Mouse (Mus musculus) adrenal gland, adult 18-20 months (tissue): Measurements from ENCODE around the gene Hpf1. TPM values are rescaled to one million over a fixed set of nuclear protein-coding genes. Genes with fewer than 3 reads are reported as not detected.

Source experiments
- DNase-seq, 2 experiments: peaks; one replicate each; pipeline ENCODE4 v3.0.0; 2021 to 2022; ENCODE audit warnings: low spot score in 2 of 2
- long read RNA-seq, 2 experiments: library from polyadenylated mRNA; stranded (forward); transcript quantifications; one replicate each; pipeline ENCODE4 v2.0.0; 2021
- total RNA-seq, 2 experiments: library from RNA; stranded (reverse); gene quantifications; 1 replicate in 1 of 2; 2 replicates in 1 of 2; pipeline ENCODE4 v1.2.3; 2021

The Hpf1 gene
- total RNA-seq, result 10 to 100 TPM; 18.7 to 23.6 TPM
- long read RNA-seq, experiment 1, transcript Hpf1-201 (8 exons, 1,191 nt), result major isoform, 8 of 10 reads
- long read RNA-seq, experiment 1, partial matches to known transcripts, result 0 of 10 reads
- long read RNA-seq, experiment 1, other reads (novel, unspliced or antisense), result 1 of 10 reads
- long read RNA-seq, experiment 2, transcript Hpf1-201 (8 exons, 1,191 nt), result major isoform, 25 of 33 reads
- long read RNA-seq, experiment 2, partial matches to known transcripts, result 2 of 33 reads
- long read RNA-seq, experiment 2, other reads (novel, unspliced or antisense), result 0 of 33 reads

DNA sequence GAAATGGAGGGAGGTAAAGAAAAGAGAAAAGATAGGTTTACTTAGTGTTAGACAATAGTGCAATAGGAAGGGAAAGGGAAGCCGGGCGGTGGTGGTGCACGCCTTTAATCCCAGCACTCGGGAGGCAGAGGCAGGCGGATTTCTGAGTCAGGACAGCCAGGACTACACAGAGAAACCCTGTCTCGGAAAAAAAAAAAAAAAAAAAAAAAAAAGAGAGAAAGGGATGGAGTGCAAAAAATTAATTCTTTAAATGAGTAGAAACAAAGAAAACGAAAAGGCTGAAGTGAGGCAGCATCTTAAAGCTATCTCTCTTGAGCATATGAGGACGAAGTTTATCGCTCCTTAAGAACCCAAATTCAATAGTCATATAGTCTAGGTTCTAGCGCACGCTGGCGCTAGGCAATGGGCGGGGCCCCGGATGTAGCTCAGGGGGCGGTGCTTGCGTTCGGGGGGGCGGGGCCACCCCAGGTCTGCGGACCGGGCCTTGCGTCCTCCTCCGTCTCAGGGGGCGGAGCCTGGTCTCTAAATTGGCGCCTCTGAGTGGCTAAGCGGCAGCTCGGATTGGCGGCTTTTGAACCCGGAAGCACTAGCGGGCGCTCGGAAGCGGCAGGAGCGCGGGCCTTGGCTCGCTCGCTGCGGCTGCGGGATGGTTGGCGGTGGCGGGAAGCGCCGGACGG is at the start of gene Hpf1:
TSS of gene Hpf1 (plus strand) at position 576 of the 677 bp plus-strand sequence.
- DNase-seq, result peak; percentile 84 to 88

DNA sequence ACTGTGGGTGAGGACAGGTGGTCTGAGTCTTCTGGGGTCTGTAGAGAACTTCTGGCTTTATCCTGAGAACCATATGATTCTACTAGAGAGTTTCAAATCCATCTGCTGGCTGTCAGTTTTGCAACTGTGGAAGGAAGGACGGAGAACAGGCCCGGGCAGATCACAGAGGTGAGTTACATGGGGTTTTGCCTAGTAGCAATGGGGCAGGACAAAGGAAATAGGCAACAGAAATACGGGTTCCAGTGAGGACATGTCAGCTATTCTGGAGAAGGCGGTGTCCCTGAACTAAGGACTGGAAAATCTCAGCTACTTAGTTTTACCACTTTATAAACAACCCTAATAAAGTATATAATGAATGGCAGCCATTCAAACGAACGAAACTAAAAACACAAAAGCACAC is 47.8 kb upstream of the Hpf1 start:
- DNase-seq, result no peak

DNA sequence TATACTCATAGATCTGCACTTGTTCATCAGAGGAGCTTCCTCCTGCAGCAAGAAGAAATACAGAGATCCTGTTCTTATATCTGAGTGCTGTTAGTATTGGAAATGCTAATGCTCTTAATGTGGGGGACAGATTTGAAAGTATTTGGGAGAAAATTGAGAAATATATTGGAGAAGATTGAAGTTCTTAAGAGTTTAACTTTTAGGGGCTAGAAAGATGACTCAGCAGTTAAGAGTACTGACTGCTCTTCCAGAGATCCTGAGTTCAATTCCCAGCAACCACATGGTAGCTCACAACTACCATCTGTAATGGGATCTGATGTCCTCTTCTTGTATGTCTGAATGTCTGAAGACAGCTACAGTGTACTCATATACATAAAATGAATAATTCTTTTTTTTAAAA is 32.7 kb upstream of the Hpf1 start:
- no peak for DNase-seq

DNA sequence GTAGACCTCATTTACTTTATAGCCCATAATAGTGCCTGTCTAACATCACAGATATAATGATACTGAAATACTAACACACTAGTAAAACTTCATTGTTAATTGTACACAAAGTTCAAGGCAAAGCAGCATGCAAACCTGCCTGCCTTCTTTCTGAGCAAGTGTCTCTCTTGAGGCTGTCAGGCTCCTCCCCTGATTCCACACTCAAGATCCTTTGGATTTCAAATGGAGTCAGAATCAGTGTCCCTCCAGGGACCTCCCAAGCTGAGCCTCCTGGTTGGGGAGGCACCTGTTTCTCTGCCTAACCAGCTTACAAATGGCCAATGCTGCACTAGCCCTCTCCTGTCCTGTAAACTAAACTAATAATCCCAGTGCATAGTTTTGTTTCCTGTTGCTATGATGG is 32.1 kb upstream of the Hpf1 start:
- DNase-seq, result no peak

DNA sequence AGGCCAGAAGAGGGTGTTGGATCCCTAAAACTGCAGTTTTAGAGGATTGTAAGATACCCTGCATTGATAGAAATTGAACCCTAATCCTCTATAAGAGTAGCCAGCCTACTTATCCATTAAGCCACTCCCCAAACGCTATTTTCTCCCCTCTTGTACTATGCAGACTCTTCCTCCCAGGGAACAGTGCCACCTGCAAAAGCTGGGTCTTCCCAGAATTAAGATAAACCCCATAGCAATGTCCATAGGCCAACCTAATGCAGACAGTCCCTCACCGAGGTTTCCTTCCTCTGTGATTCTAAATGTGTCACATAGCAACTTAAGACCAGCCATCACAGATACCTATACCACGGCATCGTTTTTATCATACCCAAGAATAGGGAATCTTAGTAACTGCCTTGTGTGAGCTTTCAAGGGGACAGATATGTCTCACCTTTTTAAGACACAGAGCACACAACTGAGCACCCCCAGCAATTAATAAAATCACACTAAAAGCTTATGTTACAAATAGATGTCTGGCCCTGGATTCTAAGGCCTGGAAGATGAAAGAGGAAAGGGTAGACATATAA is 31.2 kb upstream of the Hpf1 start:
- DNase-seq, result no peak

DNA sequence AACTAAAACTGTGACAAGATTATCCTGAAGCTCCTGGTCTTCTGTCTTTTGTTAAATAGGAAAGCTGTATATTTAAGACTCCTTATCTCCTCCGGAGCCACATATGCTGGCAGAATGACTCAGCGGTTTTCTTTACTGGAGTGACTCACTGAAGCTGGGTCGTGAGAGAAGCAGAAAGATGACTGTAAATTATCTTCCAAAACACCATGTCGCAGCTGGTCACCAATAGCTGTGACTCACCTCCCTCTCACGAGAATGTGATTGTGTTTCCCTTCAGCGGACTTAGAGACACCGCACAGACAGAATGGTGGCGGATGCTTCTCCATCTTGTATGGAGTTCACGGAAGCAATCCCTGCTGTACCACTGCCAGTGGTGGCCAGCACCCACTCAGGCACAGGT is 30.6 kb upstream of the Hpf1 start:
- DNase-seq, result peak in 1 of 2 experiments; percentile 12

DNA sequence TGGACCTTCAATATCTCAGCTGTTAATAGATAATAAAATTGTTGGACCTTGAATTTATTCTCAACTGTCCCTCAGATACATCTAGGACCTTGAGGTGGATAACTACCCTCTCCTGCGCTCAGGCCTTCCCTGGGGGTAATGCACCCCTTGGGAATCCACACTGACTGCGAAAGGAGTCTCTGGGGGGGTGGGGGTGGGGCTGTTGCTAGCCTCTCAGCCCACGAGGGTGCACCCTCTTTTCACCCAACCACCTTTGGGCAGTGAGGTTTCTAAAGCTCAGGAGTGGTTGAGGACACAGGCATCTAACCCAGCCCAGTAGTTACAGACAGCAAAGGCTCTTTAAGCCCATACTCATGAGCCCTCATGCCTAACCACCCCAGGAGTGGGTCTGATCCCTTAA is 29.5 kb upstream of the Hpf1 start:
- DNase-seq, result no peak

DNA sequence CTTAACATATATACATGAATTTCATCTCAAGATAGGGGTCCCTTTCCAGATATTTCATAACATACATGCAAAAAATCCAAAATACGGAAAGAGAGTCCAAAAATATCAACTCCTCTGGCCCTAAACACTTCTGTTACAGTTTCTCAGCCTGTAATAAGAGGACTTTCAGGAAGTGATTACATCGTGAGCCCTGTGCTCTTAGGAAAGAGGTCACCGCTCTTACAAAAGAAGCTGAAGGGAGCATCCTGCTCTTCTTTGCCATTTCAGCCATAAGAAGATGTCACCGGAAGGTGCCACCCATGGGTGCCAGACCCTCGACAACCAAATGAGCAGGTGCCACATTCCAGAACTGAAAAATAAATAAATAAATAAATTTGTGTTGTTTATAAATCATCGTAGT is 28.4 kb upstream of the Hpf1 start:
- no peak for DNase-seq

DNA sequence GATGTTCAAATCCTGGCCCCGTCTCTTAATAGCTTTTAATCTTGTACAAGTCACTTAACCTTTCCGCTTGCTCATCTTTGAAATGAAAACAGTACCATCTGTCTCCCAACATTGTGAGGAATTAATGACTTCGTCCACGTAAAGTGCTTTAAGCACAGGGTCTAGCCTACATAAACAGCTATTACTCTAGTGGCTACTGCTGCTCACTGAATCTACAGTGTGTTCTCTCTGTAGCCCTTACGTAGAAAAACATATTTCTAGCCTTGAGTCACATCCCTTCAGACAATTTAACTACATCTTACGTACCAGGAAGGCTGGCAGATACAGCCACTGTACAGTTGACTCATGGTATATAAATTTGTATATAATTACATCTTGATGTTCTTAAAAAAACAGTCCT is 25.3 kb upstream of the Hpf1 start:
- DNase-seq, result no peak

DNA sequence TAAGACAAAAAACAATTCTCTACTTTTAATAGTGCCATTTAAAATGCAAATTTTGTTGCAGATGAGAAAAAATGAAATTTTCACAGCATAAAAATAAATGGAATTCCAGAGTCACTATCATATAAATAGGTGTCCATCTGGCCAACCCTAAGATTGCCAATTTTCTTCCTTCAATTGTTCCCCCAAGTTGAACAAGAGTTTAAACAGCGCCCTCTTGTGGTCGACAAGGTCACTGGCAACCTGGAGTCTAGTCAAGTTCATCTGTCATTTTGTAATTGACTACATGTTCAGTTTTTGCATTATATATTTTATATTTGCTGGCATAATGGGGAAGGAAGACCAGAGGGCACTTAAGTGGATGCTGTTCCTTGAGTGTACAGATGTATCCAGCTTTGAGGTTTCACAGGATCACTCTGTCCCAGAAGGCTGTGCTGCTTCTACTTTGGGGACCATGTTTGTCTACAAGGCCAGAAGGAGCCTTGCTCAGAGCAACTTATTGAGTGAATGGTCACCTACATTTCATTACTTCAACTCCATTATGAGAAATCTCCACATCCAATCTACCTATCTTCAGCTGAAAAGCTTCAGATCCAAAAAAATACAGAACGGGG is 24.6 kb upstream of the Hpf1 start:
- peak; percentile 55 to 60 for DNase-seq

DNA sequence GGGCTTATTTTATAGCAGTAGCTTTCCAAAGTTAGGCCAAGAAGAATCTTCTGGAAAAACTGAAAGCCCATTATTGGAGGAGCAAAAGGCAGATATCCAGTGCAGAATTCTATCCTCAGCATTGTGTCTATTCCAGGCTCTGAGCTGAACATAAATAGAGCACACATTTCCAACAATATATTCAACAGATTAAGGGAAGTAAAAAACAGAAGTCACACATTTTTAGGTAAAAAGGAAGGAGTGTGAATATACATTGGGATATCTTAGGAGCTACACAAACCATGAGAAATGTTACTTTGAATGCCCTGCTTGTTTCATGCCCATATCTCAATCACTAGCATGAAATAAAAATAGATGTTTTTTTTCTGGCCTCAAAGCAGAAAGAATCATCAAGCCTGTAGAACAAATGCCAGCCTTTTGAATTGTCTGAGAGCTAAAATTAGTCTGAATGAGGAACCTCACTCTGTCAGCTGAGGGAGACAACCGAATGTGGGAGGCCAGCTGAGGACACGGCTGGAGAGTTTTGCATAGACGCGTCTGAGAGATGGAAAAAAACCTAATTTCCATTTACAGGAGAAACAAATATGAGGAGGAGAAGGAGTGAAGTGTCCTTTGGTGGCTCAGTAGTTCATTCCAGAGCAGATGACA is 22.6 kb upstream of the Hpf1 start:
- DNase-seq, result no peak

DNA sequence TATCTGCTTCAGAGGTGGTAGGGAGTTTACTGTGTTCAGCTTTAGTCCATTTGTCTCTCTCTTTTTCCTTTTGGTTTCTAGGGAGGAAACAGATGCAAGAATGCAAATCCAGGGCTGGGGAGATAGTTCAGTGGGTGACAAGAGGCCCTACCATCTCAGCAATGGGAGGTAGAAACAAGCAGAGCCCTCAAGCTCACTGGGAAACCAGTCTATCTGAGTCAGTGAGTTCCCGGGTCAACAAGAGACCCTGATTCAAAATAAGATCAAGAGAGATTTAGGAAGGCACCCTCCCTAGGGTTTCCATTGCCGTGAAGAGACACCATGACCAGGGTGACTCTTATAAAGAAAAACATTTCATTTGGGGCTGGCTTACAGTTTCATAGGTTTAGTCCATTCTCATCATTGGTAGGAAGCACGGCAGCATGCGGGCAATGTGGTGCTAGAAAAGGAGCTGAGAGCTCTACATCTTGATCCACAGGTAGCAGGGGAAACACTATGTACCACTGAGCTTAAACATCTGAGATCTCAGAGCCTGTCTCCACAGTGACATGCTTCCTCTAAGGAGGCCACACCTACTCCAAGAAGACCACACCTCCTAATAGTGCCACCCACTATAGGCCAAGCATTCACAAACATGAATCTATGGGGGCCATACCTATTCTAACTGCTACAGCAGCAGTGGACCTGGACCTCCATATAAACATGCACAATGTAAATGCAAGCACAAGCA is 21.8 kb upstream of the Hpf1 start:
- DNase-seq, result no peak

DNA sequence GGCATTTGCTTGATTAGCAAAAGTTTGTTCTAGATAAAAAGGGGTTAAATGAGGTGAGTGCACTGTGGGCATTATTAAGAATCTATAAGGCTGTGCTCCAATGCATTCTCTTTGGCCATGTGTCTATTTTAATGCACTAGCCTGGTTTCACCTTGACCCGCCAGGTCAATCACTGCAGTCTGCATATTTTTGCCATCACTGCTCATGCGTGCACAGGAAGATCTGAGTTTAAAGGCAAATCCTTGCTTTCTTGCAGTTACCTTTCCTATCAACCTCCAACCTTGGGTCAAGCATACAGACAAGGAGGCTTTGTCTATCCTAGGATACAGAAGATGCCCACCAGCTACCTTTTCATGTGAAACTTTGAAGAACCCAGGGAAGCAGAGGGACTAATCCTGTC is 20.5 kb upstream of the Hpf1 start:
- DNase-seq, result no peak

DNA sequence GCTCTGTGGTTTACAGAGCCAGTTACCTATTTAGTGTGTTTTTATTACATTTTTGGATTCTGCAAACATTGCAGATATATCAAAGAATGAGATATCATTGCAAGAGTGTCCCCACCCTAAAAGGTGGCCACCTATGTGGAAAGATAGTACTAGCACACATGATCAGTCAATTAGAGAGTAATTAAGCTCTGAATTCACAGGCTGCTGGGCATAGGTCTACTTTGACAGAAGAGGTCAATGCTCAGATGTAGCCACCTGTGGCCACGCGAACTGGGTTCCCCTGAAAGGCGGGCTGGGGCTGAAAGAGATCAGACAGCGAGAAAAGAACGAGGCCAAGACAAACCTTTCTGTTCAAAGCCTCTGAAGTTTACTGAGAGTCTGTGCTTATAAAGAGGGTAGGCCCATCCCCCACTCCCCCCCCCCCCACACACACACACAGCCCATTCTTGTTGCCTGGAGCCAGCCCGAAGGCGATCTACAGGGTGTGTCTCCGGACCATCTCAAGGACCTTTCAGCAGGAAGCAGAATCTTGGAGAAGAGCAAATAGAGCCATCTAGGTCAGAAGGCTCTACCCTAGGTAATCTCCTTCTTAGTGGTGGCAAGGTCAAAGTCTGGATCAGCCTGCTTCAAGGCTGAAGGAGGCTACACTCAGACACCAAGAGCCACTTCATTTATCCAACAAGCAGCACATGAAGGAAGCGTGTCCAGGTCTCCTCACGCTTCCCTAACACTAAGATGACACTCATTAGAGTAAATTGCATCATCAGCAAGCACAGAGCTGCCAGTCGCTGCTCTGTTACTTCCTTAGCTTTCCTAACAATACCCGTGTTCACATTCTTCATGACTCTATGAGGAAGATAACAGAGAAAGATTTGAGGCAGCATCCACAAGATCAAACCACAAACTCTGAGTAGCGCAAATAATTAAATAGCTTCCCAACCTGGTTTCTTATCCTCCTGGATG is 19.7 kb upstream of the Hpf1 start:
- DNase-seq, result no peak

DNA sequence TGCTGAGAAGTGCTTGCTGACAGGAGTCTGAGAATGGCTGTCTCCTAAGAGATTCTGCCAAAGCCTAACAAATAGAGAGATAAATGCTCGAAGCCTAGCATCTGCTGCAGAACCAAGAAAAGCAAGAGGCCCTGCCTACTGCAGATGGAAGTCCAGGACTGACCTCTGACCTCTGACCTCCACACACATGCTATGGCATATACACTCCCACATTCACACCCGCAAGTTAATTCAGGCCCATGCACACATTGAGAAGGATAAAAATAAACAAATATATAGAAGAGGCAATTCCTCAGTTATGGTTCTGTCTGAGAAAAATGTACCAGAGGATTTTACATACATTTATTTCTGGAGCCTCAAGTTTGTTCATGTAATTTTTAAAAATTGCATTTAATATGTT is 11.6 kb upstream of the Hpf1 start:
- DNase-seq, result no peak

DNA sequence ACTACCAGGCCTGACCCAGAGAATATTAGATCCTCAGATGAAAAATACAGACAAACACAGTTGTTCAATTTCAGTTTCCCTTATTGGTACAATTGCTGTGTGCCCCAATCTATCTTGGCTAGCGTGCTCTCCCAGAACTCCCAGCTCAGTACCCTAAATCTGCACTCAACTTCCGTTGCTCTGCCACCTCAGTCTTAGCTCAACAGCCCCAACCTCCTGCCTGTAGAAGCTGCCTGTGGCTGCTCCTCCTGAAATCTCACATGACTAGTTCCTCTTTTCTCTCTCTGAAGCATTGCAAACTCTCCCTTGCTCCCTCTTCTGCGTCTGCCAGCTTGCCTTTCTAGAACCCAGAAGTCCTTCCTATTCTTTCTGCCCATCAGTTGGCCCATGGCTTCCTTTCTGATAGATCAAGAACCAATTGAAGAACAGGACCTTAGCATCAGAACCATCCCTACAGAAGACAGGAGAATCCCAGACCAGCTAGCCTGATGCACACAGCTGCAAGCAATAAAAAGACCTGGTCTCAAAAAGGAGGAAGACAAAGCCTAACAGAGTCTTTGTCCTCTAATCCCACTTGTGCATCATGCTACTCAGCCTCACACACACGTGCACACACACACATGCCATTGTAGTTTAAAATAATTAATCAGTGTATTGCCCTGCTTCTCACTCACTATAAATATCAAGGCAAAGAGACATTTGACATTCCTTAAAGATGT is 6.6 kb upstream of the Hpf1 start:
- DNase-seq, result no peak

DNA sequence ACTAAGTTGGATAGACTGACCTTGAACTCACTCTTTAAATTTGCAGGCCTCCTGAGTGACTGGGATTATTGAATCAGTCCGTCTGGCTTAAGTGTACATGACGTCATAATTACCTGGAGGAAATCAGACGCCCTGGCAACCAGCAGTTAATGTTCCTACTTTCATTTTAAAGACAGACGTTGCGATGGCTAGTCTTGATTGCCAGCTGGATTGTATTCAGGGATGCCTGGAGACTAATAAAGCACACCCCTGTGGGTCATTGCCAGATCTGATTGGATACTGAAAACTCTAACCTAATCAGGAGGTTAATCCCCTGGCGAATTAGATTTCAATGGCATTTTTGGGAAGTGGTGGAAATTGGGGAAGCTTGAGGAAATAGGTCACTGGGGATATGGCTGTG is 3.5 kb upstream of the Hpf1 start:
- no peak for DNase-seq

DNA sequence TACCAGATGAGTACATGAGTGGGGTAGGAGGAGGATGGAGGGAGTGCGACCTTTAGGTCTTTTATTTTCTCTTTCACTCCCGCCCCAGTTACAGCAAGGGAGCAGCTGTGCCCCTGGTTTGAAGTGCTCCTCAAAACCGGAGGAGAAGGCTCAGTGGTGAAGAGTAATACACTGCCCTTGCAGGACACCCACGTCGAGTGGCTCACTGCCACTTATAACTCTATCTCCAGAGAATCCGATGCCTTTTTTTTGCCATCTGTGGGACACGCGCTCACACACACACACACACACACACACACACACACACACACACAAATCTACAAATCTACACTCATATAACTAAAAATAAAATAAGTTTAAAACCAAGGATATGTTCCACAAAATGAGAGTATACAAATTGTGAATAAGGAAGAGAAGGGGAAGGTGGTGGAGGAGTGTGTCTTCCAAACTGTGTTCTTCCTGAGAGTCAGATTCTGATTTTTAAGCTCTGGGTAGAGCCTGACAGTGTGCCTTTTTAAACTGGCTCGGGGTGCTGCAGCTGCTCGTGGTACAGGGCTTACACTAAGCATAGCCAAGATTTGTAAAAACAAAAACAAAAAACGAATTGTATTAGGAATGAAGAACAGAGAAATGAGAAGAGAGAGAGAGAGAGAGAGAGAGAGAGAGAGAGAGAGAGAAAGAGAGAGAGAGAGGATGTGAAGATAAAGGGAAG is 931 bp upstream of the Hpf1 start:
- no peak for DNase-seq

DNA sequence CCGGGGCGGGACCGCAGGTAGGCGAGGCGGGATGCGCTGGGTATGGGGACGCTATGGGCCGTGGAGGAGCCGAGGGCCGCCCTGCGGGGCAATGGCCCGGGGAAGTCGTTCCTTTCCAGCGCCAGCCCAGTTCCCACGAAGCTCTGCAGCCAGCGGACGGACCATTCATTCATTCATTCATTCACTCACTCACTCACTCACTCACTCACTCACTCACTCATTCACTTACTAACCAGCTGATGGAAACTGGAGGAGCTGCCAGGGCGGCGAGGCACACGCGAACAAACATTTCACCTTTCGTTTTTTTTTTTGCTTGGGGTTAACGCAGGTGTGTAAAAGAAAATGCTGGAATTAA is 279 bp downstream of the Hpf1 start:
- no peak for DNase-seq
